Comparison of ENCODE assay signal across 7 mouse cellular contexts in the genomic region with DNA sequence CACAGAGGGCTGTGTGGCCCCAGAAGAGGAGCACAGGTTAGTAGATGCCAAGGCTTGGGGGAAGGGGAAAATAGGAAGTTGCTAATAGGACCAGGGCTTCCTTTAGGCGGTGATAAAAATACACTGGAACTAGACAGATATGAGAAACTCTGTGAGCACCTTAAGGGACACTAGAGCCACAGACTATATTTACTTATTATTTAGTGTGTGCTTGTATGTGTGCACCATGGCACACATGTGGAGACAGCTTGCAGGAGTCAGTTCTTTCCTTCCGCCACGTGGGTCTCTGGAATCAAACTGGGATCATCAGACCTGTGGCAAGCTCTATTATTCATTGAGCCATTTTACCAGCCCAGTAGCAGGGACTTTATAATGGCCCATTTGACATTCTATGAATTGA. TPM values are rescaled to one million over a fixed set of nuclear protein-coding genes. Genes with fewer than 3 reads are reported as not detected.
DNase-seq lines count a peak whose midpoint lies in the region; ATAC-seq lines count a peak whose summit lies in the region.

No protein-coding gene starts in this region.

- no peaks in the 10 kb centered on the region for H3K9me3 ChIP-seq in kidney, embryonic 16.5 days (ENCODE audit: low read length)
- no peaks in the 10 kb centered on the region for H3K9me3 ChIP-seq in heart, embryonic 15.5 days (replicated peaks)

- no peak for DNase-seq in kidney, adult 8-10 months
- peak; percentile 40 for DNase-seq in lung, postnatal 36 days
- DNase-seq in right cerebral cortex, postnatal 4 days: no peak

- H3K36me3 ChIP-seq in kidney, embryonic 16.5 days (ENCODE audit: insufficient read depth, low read length): no peaks in the 10 kb centered on the region
- H3K36me3 ChIP-seq in heart, embryonic 15.5 days: no peaks in the 10 kb centered on the region

- H3K9ac ChIP-seq in kidney, embryonic 16.5 days (replicated peaks; ENCODE audit: low read length): no peak overlapping the region
- H3K9ac ChIP-seq in heart, embryonic 15.5 days: no peak overlapping the region

- no peaks in the 10 kb centered on the region for H3K27me3 ChIP-seq in kidney, embryonic 16.5 days (ENCODE audit: insufficient read depth, low read length)
- no peaks in the 10 kb centered on the region for H3K27me3 ChIP-seq in heart, embryonic 15.5 days

- H3K4me1 ChIP-seq in kidney, embryonic 16.5 days (ENCODE audit: insufficient read depth, low read length): no peaks in the 10 kb centered on the region
- H3K4me1 ChIP-seq in heart, embryonic 15.5 days (replicated peaks): peaks cover 26% of the 10 kb centered on the region

- peak overlapping the region; percentile 75 for H3K27ac ChIP-seq in kidney, embryonic 16.5 days (ENCODE audit: low read length)
- H3K27ac ChIP-seq in heart, embryonic 15.5 days: peak overlapping the region; percentile 91

- H3K4me3 ChIP-seq in kidney, embryonic 16.5 days (ENCODE audit: low read length): no peak overlapping the region
- no peak overlapping the region for H3K4me3 ChIP-seq in heart, embryonic 15.5 days

- WGBS in kidney, embryonic 16.5 days: 66% methylated on average over 3 of the region's 3 CpGs
- 41% methylated on average over 3 of the region's 3 CpGs for WGBS in heart, embryonic 15.5 days

- no peak; the same call in 1 of the 2 replicates for ATAC-seq in kidney, embryonic 16.5 days (ENCODE audit: low FRiP score, low TSS enrichment)
- peak; percentile 30 for ATAC-seq in common myeloid progenitor, adult 5-6 weeks (replicated peaks; ENCODE audit: low read depth, poor library complexity, severe bottlenecking)
- ATAC-seq in heart, embryonic 15.5 days (replicated peaks; ENCODE audit: insufficient number of reproducible peaks, insufficient read depth, low FRiP score, low read depth): no peak
- ATAC-seq in activated CD4-positive, CD25-positive, alpha-beta regulatory T cell, adult 4 months: no peak

- H3K4me2 ChIP-seq in kidney, embryonic 16.5 days (replicated peaks; ENCODE audit: low read depth, low read length): no peak overlapping the region
- peak overlapping the region; percentile 28 for H3K4me2 ChIP-seq in heart, embryonic 15.5 days

RNA-seq across cellular contexts. Expression of a gene that starts 9.9 kb away (rescaled TPM):
- polyA plus RNA-seq in kidney, embryonic 16.5 days (2015; fragmentation: Nextera tagmentation; extraction: Ambion mirVana): 30.6 and 40.7 TPM in 2 replicates
- total RNA-seq in common myeloid progenitor, adult 5-6 weeks (2017): 51.2 and 57.6 TPM in 2 replicates
- polyA plus RNA-seq in heart, embryonic 15.5 days (2015; fragmentation: Nextera tagmentation; extraction: Ambion mirVana): 14.8 and 15.9 TPM in 2 replicates
- 10 to 100 TPM; 25.8 to 62.2 TPM for polyA plus RNA-seq in activated CD4-positive, CD25-positive, alpha-beta regulatory T cell, adult 4 months (2017; shearing (Covaris generic))

RNA-seq across cellular contexts. Expression of a gene that starts 23.7 kb away (rescaled TPM):
- 10.1 and 10.4 TPM in 2 replicates for polyA plus RNA-seq in kidney, embryonic 16.5 days (2015; fragmentation: Nextera tagmentation; extraction: Ambion mirVana)
- 7.2 and 7.6 TPM in 2 replicates for total RNA-seq in common myeloid progenitor, adult 5-6 weeks (2017)
- 18.5 and 19.5 TPM in 2 replicates for polyA plus RNA-seq in heart, embryonic 15.5 days (2015; fragmentation: Nextera tagmentation; extraction: Ambion mirVana)
- polyA plus RNA-seq in activated CD4-positive, CD25-positive, alpha-beta regulatory T cell, adult 4 months (2017; shearing (Covaris generic)): 10 to 100 TPM; 27.6 to 39.0 TPM

RNA-seq across cellular contexts. Expression of a gene that starts 55.3 kb away (rescaled TPM):
- 142 and 143 TPM in 2 replicates for polyA plus RNA-seq in kidney, embryonic 16.5 days (2015; fragmentation: Nextera tagmentation; extraction: Ambion mirVana)
- total RNA-seq in common myeloid progenitor, adult 5-6 weeks (2017): 86.6 and 88.2 TPM in 2 replicates
- 96.3 and 113 TPM in 2 replicates for polyA plus RNA-seq in heart, embryonic 15.5 days (2015; fragmentation: Nextera tagmentation; extraction: Ambion mirVana)
- 100 to 1,000 TPM; 132 to 145 TPM for polyA plus RNA-seq in activated CD4-positive, CD25-positive, alpha-beta regulatory T cell, adult 4 months (2017; shearing (Covaris generic))
